Mouse (Mus musculus): ENCODE data around the gene Gm49318.
"Not testable (repeated sequence)": the region's sequence is repeated elsewhere in the genome, so short reads cannot be mapped to it uniquely, and the experiment has no call there.

The Gm49318 gene

DNA sequence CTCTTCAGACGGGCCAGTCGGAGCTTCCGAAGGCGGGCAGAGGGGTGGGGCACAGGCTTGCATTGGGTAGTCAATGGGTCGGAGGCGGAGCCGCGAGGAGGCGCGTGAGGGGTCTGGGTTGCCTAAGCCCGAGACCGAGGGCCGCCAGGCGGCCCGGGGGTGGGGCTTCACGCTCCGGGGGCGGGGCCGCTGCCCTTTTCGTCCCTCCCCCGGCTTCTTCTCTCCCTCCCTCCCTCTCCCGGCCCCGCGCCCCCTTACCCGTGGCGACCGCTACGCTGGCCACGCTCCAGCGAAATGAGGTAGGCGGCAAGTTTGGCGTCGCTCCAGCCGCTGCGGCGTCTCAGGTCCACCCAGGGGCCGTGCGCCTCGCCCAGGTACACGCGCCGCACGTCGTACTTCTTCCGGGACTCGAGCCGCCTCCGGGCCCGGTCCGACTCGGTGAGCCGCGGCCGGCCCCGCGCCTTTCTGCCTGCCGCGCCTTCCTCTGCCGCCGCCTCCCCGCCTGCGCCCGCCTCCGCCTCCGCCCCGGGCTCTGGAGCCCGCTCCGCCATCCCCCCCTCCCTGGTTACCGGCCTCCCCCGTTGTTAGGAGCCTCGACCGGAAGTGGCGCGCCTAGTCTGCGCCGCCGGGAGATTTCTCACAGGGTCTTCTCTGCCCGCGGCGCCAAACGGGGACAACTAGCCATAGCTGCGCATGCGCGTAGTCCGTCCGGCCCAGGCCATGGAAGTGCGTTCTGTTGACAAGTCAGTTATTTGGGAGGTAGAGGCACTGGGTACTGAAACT lies at the start of gene Gm49318, which contains the start of gene Zfp653:
Gene Gm49318 (minus strand): TSS at position 469 of the 783 bp plus-strand sequence.
Gene Zfp653 (minus strand): TSS at position 586 of the 783 bp plus-strand sequence.
- peak; percentile 89 for DNase-seq (ENCODE audit: low read depth, low spot score)

DNA sequence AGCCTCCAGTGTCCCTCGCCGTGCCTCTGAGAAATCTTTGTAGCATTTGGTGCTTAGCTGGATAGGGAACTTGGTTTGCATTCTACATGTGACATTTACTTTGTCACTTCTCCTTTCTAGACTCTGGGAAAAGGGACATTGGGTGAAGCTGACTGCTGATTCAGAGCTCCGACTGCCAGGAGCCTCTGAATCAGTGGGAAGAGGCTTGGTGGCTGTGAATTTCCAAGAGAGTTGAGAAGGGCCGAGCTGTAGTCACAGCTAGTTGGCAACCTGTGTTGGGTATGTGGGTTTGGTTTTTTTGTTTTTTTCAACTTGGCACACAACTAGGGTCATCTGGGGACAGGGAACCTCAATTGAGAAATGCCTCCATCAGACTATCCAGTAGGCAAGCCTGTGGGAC lies 48.5 kb upstream of the Gm49318 start:
- DNase-seq (ENCODE audit: low read depth, low spot score) = no peak

DNA sequence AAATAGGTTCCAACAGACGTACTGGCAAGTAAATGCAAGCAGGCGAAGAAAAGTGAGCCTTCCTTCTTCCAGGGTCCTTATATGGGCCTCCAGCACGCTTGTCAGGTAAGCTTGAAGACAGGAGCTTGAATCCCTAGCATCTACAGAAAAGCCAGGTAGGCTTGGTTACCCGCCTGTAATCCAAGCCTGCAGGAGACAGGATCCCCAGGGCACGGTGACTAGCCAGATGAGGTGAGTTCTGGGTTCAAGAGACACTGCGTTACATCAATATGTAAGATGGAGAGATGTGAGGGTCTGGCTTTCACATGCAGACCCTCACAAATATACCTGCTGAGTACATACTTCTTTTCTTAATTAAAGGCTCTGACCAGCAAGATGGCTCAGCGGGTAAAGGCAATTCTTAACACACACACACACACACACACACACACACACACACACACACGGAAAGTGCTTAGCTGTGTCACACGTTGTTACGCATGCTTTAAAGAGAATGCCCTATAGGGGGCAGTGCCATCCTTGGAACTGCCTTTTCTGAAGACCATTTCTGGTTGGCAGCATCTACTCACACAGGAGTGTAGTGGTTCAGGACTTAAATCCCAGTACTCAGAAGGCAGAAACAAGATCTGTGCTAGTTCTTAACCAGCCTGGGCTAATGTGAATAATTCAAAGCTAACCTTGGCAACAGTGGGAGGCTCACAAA lies 46.8 kb upstream of the Gm49318 start:
- DNase-seq (ENCODE audit: low read depth, low spot score) = peak; percentile 67

DNA sequence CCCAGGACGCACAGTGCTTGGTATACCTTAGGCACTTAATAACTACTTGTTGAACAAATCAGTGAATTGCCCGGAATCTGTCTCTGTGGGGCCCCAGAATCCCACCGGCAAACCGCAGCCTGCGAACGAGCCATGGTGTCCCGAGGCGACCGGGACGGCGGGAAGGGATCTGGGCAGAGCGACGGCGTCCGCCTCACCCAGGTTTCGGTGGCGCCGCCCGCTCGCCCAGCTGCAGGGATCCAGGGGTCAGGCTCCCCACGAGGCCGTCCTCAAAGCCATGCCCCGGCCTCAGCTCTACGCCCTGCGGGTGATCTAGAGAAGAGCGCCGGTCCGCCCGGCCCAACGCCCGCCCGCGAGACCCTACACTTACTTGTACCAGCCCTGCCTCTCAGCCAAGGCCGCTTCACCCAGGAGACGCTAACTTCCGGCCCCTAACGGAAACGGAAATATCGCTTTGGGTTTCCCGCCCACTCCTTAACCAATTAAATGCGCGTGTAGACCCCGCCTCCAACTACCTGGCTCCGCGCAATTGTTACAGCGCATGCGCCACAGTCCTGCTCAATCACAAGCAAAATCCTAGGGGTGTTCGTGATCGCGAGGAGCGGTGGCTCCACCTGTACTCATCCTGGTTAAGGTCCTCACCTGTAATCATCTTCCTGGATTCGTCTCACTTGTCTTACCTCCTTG lies 45.8 kb upstream of the Gm49318 start, which contains the start of gene Elof1:
Gene Elof1 (minus strand): TSS at position 433 of the 687 bp plus-strand sequence.
- DNase-seq (ENCODE audit: low read depth, low spot score) = peak; percentile 96

DNA sequence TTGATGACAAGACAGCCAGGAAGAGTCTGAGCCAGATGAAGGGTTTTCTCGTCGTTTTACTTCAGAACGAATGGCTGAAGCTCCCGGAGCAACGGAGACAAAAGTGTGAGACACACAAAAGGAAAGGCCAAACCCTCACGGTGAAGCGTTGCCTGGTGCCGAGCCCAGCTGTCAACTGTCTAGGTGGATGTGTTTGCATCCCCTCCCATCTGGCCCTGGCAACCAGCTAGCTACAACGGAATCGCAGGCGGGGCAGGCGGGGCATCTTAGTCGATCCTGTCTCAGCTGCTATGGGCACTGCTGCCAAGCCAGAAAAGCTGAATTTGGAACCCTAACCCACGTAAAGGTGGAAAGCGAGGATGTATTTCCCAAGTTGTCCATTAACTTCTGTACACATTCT lies 45.0 kb upstream of the Gm49318 start:
- DNase-seq (ENCODE audit: low read depth, low spot score) = peak; percentile 19

DNA sequence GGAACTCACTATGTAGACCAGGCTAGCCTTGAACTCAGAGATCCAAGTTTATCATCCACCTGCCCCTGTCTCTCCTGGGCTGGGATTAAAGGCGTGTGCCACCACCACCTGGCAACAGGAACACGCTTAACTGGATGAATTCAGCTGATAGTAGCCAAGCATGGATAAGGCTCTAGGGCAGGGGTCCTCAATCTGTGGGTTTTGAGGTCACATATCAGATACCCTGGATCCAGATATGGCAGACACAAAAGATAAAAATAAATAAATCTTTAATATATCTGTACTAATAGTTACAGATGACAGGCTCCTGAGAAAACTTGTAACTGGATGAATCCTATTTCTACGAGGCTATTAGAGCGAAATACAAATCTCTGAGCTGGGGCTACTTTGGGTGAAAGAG lies 44.6 kb upstream of the Gm49318 start:
- DNase-seq (ENCODE audit: low read depth, low spot score) = no peak

DNA sequence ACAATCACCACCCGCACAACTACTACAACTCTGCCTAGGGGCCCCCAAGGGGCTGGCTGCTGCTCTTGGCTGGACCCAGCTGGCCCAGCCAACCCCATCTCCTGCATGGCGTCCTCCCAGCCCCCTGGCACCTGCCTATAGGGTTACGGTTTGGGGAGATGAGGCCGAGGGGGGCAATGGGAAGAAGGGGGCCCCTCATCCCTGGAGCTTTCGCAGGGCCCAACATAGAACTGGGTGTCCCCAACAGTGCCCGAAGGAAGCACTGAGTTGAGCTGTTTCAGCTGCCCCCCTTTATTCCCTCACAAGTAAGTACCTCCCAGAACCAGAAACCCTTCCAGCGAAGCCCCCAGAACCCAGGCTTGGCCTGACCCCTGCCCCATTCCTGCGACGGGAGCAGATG lies 37.1 kb upstream of the Gm49318 start:
- no peak for DNase-seq (ENCODE audit: low read depth, low spot score)

DNA sequence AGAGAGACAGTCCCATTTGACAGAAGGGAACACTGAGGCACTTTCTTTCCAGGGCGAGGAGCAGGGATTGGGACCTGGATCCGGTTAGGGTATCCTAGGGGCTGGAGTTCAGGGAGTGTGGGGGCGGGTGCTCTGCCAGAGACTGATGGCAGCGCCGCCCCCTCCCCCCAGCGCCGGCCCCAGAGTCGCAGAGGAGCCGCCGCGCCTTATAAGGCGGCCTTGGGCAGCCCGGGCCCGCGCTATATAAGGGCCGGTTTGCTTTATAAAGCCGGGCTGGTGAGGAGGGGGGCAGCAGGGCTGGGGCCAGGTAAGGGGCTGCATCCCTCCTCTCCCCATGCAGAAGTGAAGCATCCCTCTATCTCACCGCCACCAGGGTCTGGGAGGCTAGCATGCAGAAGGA lies 28.9 kb upstream of the Gm49318 start:
- no peak for DNase-seq (ENCODE audit: low read depth, low spot score)

DNA sequence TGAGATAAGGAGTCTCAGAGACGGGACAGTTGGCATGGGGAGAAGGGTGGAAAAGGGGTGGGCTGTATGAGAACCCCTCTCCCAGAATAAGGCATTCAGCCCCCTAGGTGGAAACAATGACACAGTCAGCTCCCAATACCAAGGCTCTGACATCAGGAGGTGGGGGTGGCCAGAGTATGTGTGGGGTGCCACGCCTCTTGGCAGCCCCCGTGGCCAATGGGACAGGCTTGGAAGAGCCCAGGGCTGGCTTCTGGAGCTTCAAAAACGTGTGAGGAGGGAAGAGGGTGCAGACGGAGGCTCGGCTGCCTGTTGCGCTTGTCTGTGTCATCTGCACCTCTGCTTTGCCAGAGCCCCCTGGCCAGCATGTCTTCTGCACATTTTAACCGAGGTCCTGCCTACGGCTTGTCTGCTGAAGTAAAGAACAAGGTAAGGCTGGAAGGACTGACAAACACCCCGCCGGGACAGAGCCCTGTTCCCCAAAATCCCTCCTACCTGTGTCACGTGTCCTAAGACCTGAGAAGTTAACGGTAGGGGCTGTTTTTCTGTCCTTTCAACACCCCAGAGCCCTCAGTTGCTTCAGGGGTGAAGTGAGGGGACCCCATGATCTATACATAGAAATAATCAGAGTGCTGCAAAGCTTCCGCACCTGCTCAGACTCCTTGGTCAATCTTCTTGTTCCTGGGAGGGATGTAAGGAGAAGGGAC lies 28.1 kb upstream of the Gm49318 start, which contains the start of gene Cnn1:
Gene Cnn1 (plus strand): TSS at position 224 of the 704 bp plus-strand sequence.
- DNase-seq (ENCODE audit: low read depth, low spot score) = no peak

DNA sequence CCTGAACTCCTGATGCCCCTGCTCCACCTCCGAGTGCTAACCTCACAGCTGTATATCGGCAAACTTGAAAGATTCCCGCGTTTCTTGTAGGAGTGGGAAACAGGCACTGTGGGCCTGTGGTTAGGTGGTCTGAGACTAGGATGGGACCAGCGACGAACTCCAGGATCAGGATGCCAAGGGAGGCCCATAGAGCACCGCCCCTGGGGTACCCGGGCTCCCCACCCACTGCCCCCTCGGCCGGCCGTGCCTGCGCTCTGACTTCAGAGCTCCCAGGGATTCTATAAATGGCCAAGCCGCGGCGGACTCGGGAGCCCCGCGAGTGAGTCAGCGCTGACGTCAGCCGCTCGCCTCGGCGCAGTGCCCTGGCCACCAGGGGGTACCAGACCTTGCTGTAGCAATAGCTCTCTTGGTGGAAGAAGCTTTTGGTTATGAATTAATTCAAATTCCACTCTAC lies 24.8 kb upstream of the Gm49318 start:
- DNase-seq (ENCODE audit: low read depth, low spot score) = no peak

DNA sequence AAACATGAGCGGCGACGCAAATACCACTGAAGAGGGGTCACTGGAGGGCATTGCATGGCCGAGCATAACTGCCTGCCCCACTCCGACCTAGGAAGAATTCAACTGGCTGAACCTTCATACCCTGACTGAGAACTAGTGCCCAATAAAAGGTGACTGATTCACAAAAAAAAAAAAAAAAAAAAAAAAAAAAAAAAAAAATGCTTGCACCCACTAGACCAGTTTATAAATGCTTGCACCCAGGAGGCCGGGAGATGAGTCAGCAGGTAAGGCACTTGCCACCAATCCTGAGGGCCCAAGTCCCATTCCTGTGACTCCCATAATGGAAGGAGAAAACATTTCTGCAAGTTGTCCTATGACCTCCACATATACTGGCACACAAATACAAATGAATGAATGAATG lies 21.7 kb upstream of the Gm49318 start:
- DNase-seq (ENCODE audit: low read depth, low spot score) = no peak

DNA sequence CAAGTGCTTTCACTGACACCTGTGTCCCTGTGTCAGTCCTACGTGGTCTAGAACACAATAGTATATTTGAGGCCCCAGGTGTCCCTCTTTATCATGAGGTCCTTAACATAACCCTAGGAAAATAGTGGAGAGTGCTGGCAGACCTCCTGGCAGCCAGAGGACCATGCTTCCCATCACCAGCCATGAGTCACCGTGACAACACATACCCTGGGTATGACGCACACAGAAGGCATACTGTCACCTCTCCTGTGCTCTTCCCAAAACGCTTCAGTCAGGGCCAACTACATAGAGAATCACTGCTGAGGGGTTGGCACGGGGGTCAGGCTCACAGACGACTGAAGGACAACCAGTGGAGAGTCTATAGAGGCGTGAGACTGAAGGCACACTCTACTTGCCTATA lies 18.9 kb upstream of the Gm49318 start:
- no peak for DNase-seq (ENCODE audit: low read depth, low spot score)

DNA sequence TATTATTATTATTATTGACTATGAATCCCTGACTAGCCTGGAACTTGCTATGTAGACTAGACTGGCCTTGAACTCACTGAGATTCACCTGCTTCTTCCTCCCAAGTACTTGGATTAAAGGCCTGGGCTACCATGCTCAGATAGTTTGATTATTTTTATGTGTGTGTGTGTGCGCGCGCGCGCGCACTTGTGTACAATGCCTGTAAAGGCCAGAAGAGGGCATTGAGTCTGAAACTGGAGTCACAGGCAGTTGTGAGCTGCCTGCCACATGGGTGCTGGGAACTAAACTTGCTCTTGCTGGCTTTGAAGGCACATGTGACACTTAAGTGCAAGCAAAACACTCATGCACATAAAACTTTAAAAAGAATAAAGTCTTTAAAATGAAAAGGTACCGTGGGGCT lies 18.2 kb upstream of the Gm49318 start:
- DNase-seq (ENCODE audit: low read depth, low spot score) = no peak

DNA sequence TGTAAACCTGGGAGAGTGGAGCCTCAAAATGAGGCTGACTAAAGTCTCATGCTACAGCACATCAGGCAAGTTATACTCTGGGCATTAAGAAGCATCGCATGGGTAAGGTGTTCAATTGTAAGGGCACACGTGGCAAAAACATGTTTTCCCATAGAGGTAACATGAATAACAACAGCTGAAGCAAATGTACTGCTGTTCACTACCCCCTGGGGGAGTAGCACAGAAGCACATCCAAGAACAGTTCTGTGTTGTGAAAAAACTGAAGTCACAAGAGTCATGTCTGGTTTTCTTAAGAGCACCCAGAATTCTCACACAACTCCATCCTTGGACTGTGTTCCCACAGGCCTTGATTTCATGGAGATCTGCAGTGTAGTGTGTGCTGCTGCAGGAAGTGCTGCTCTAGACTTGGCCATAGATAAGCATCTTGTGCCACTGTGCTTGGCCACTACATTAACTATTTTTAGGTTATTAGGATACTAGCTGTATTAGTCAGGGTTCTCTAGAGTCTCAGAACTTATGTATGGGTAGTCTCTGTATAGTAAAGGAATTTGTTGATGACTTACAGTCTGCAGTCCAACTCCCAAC lies 16.1 kb upstream of the Gm49318 start:
- DNase-seq (ENCODE audit: low read depth, low spot score) = no peak

DNA sequence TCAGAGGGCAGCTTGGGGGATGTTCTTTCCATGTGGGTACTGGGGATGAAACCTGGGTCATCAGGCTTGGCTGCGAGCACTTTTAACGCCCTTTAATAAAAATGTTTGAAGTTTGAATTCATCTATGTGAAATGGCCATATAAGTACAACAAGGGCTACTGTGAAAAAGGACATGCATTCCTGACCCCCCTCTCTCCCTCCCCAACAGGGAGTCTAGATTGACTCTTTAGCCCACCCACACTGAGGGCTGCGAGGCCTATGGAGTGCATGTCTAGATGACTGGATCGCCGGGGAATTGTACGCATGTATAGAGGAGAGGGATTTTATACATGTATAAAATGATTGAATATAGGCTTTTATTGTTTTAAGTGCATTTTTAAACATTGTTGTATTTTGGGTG lies 15.0 kb upstream of the Gm49318 start:
- DNase-seq (ENCODE audit: low read depth, low spot score) = no peak

DNA sequence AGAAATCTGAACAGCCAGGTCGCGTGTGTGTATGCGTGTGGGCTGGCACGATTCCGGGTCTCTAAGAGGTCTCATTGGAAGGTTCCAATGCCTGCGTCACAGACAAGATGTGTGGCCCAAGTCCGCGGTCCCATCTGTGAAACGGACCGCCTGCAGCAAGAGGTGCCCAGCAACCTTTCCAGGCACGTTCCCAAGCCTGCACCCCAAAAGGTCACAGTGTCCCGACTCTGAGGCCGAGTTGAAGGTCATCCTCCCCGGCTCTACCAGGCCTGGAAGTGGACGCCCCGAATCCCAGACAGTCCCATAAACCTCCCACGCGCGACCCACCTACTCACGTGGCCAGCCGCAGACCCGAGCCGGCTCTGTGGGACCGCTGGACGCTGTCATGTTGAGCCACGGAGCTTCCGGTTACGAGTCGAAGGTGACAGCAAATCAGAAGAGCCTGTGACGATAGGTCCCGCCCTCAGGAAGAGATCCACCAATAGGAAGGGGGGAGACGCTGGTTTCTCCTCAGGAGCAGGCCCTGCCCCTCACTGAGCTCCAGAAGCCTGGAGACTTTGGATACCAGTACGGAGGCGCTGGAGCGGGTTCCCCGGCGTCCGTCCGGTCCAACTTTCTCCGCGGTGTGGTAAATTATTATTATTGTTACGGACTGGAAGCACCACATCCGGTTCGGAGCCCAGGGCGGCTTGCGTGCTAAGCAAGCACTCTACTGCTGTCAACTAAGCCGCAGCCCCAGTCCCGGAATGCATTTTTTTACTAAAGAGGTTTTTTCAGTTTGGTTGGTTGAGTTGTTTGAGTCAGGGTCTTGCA lies 14.2 kb upstream of the Gm49318 start, which contains the start of gene Ecsit:
Gene Ecsit (minus strand): TSS at position 417 of the 813 bp plus-strand sequence.
- peak; percentile 97 for DNase-seq (ENCODE audit: low read depth, low spot score)

DNA sequence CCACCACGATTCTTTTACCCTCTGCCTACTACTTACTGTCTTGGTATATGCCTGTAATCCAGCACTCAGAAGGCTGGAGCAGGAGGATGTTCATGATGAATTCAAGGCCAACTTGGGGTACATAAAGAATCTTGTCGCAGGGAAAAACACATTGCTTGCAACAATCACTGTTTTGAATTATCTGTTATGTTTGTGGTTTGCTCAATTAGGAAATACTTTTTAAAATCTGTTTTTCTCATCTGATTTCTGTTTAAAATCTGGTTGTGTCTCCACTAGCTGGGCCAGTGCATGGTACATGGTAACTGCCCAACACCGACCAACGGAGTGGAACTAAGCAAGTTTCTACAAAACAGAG lies 13.6 kb upstream of the Gm49318 start:
- DNase-seq (ENCODE audit: low read depth, low spot score) = no peak

DNA sequence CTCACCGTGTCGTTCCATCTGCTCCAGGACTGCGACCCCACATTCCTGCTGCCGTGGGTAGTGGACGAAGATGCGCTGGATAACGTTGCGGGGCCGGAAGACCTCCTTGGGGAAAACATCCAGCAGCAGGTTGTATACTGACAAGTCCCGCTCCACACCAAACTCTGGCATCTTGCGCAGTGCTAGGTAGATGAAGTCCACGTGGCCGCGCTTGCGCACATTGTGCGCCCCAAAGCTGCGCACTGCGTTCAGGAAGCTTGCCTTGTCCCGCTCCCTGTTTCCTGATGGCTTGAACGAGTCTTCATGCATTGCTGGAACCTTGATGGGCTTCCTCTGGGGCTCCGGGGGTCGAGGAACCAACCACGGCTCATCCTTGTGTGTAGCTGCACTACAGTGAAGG lies 5.2 kb upstream of the Gm49318 start:
- DNase-seq (ENCODE audit: low read depth, low spot score) = no peak

DNA sequence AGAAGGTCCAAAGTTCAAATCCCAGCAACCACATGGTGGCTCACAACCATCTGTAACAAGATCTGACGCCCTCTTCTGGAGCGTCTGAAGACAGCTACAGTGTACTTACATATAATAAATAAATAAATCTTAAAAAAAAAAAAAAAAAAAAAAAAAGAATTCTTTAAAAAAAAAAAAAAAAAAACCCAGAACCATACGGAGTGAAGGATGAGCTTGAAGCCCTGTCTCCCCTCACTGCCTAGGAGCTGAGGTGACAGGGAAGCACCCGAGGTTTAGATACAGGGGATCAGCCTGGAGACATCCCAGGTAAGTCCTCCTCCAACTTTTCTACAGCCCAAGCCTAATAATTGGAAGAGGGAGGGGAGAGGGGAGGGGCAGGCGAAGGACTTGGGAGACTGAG lies 4.7 kb upstream of the Gm49318 start:
- not testable (repeated sequence) for DNase-seq (ENCODE audit: low read depth, low spot score)

DNA sequence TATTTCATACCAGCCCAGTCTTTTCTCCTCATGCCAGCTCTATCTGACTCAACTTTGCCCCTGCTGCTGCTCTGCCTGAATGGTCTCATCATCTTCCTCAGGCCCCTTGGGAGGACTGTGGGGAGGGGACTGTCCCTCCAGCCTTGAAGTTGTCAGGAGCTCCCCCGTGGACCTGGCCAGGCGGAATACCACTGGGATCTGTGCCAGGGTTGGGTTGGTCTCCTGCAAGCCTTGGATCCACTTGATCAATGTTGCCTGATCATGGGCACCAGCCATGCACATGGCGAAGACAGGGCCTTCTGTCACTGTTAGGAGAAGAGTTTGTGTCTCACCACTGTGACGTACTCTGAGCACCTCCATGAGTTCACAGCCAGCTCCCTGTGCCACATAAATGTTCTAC lies 1.2 kb upstream of the Gm49318 start:
- no peak for DNase-seq (ENCODE audit: low read depth, low spot score)
